Mouse (Mus musculus) kidney, adult 2 months (tissue): ENCODE measurements around the gene Gcsh.

Experiments used
- CTCF ChIP-seq: fragments of 200-500 bp; conservative IDR thresholded peaks from 2 replicates; pipeline ENCODE4 v1.5.1; 2011; ENCODE audit warnings: low read depth, mild to moderate bottlenecking, control low read depth, low read length, moderate library complexity, mixed read lengths; ENCODE audit not compliant: insufficient read depth, insufficient read length
- POLR2A ChIP-seq: fragments of 200-500 bp; IDR thresholded peaks from one replicate; pipeline ENCODE4 v1.6.1; 2011; ENCODE audit warnings: low read depth, low read length, control low read depth

GRCm38 (mm10) chr8:116952428-116952827, 40.9 kb downstream of the Gcsh start:
- TF ChIP-seq CTCF (no peak), POLR2A (no peak)
